Mouse (Mus musculus) lung, embryonic 14.5 days (tissue): Measurements from ENCODE around the gene Igsf8. TPM values are rescaled to one million over a fixed set of nuclear protein-coding genes. Genes with fewer than 3 reads are reported as not detected.
A peak's percentile ranks its signal among the peaks of the same experiment; 100 is the strongest.

ENCODE experiments used
- ATAC-seq: fragments of 200-750 bp; cut with Nextera tagmentation; 2 replicates; pipeline ENCODE4 v1.8.0; 2017; ENCODE audit warnings: mild to moderate bottlenecking, moderate TSS enrichment, moderate library complexity; ENCODE audit not compliant: insufficient read depth
- DNase-seq: peaks from one replicate; pipeline ENCODE4 v3.0.0-alpha.2; 2015
- H3K27ac ChIP-seq: fragments of 300-500 bp; sonication (generic); 2 replicates; pipeline ENCODE4 v1.5.1; 2014; ENCODE audit warnings: low read depth, mild to moderate bottlenecking, moderate library complexity
- H3K27me3 ChIP-seq: fragments of 300-500 bp; sonication (generic); 2 replicates; pipeline ENCODE4 v1.6.1; 2014; ENCODE audit warnings: low read length, control low read depth; ENCODE audit not compliant: insufficient read depth
- H3K36me3 ChIP-seq: fragments of 300-500 bp; sonication (generic); 2 replicates; pipeline ENCODE4 v1.6.1; 2014; ENCODE audit warnings: control low read depth; ENCODE audit not compliant: insufficient read depth
- H3K4me1 ChIP-seq: fragments of 300-500 bp; sonication (generic); 2 replicates; pipeline ENCODE4 v1.6.1; 2014; ENCODE audit warnings: antibody characterized with exemption, control low read depth; ENCODE audit not compliant: insufficient read depth
- H3K4me2 ChIP-seq: fragments of 300-500 bp; sonication (generic); 2 replicates; pipeline ENCODE4 v1.6.1; 2014; ENCODE audit warnings: mild to moderate bottlenecking
- H3K4me3 ChIP-seq: fragments of 300-500 bp; sonication (generic); 2 replicates; pipeline ENCODE4 v1.5.1; 2014; ENCODE audit warnings: low read depth, low read length
- H3K9ac ChIP-seq: fragments of 300-500 bp; sonication (generic); 2 replicates; pipeline ENCODE4 v1.6.1; 2014
- H3K9me3 ChIP-seq: fragments of 300-500 bp; sonication (generic); 2 replicates; pipeline ENCODE4 v1.6.1; 2016; ENCODE audit warnings: low read depth, low read length, control low read depth
- CTCF ChIP-seq: IDR thresholded peaks from 2 replicates; pipeline ENCODE4 v1.5.1; 2016; ENCODE audit warnings: antibody characterized with exemption, low read depth
- WGBS: fragments of 180-500 bp; shearing (Covaris S2); extraction: QIAGEN DNeasy Blood & Tissue Kit; methylation state at CpG from one replicate; pipeline ENCODE4 v1.1.7; 2014; 5-methylcytosine and 5-hydroxymethylcytosine counted together
- polyA plus RNA-seq: library from polyadenylated mRNA; unstranded; fragments of >200 nt; fragmentation: Nextera tagmentation; extraction: Ambion mirVana; gene quantifications from 2 replicates; pipeline ENCODE4 v1.2.1, GENCODE M21; 2014

The Igsf8 gene
- polyA plus RNA-seq, 1 experiment from 2014 or later = 47.8 TPM

DNA sequence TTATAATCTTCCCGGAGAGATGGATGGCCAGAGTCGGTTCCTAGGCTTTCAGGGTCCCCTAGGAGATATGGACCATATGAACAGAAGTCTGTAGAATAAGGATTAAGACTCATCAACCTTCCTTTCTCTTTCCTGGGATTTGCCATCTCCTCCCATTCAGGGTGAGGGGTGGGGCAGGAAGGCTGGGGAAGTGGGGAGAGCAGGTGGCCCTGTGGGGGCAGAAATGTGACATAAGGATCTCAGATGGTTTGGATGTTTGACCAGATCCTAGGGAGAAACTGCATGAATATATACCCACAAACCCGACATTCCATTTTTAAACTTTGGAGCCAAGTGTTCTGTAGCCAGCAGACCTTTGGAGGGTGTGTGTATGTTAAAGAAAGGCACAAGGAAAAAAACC is 66.6 kb downstream of the Igsf8 start:
- H3K36me3 ChIP-seq = no peaks in the 10 kb centered on the region
- TF ChIP-seq CTCF = no peak
- H3K27me3 ChIP-seq = peaks cover 54% of the 10 kb centered on the region
- ATAC-seq = no peak
- no peak overlapping the region for H3K4me2 ChIP-seq
- H3K27ac ChIP-seq = no peak overlapping the region
- 74% methylated on average over 3 of the region's 3 CpGs for WGBS
- H3K4me1 ChIP-seq = no peaks in the 10 kb centered on the region
- H3K9ac ChIP-seq = no peak overlapping the region
- DNase-seq = no peak
- no peak overlapping the region for H3K4me3 ChIP-seq
- H3K9me3 ChIP-seq = no peaks in the 10 kb centered on the region; the same call in 1 of the 2 replicates

DNA sequence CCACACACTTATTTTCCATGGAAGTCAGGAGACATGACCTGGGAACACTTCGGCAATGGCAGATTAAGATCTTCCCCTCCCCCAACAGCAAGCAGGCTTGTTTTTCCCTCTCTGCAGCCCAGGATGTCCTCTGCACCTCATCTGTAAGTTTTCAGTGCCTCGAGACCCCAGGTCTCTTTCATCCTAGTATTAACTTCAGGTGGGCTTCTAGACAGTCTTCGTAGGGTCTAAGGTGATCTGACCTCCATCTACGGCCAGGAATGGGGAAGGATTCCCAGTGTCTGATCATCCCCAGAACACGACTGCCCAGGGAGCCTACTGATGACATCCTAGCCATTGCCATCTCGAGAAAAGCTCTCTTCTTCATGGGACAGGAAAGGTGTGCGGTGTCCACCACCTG is 67.0 kb downstream of the Igsf8 start:
- Histone ChIP-seq H3K27me3 (peaks cover 54% of the 10 kb centered on the region), H3K36me3 (no peaks in the 10 kb centered on the region), H3K9ac (no peak overlapping the region), H3K27ac (no peak overlapping the region), H3K9me3 (no peaks in the 10 kb centered on the region; the same call in 1 of the 2 replicates), H3K4me2 (no peak overlapping the region), H3K4me3 (no peak overlapping the region), H3K4me1 (no peaks in the 10 kb centered on the region)
- 72% methylated on average over 7 of the region's 7 CpGs for whole genome bisulfite sequencing
- no peak for TF ChIP-seq CTCF
- DNase-seq (no peak), ATAC-seq (no peak)

DNA sequence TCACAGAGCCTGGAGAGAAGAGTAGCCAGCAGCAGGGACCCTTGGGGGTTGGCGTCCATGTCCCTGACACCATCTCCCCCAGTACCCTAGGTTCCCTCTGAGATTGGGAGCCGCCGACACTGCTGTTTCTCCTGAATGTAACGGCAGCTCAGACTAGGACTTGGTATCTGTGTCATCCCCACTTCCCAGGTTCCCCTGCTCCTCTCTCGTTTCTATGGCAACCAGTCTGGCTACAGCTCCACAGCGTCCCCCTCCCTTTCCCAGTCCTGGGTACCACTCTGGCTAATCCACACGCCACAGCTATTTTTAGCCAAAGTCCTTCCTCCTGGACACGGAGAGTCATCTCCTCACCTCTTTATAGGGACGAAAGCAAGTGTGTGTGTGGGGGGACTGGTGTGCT is 67.7 kb downstream of the Igsf8 start, which contains the start of gene Kcnj9:
Gene Kcnj9, minus strand, starts transcription at position 188 of the 400 bp plus-strand sequence.
- 26% methylated on average over 9 of the region's 9 CpGs for WGBS
- no peaks in the 10 kb centered on the region for H3K36me3 ChIP-seq
- H3K9me3 ChIP-seq = no peaks in the 10 kb centered on the region; the same call in 1 of the 2 replicates
- no peaks in the 10 kb centered on the region for H3K4me1 ChIP-seq
- H3K27ac ChIP-seq = no peak within 1 kb of the TSS
- no peak for ATAC-seq
- no peak within 1 kb of the TSS for H3K4me2 ChIP-seq
- no peak within 1 kb of the TSS for H3K9ac ChIP-seq
- peaks cover 54% of the 10 kb centered on the region for H3K27me3 ChIP-seq
- no peak for TF ChIP-seq CTCF
- H3K4me3 ChIP-seq = no peak within 1 kb of the TSS
- no peak for DNase-seq

DNA sequence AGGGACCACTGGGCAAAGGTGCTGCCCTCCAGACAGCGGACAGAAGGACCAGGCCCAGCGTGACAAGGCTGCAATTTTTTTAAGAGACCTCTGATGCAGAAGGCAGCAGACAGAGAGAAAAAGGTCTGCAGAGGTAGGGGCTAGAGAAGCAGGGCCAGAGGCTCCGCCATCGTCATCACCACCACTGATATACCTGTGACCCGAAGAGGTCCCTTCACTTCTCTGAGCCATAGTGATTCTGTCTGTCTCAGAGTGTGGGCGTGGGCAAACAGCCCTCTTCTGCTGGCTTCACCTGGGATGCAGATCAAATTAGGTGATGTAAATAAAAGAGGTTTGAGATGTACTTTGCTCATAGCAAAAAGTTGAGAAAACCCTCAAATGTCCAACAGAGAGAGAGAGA is 68.2 kb downstream of the Igsf8 start:
- no peak for ATAC-seq
- Histone ChIP-seq H3K9ac (no peak overlapping the region), H3K4me3 (no peak overlapping the region), H3K36me3 (no peaks in the 10 kb centered on the region), H3K9me3 (no peaks in the 10 kb centered on the region; the same call in 1 of the 2 replicates), H3K27ac (no peak overlapping the region), H3K4me1 (no peaks in the 10 kb centered on the region), H3K4me2 (no peak overlapping the region), H3K27me3 (peaks cover 54% of the 10 kb centered on the region)
- WGBS = 71% methylated on average over 6 of the region's 6 CpGs
- no peak for TF ChIP-seq CTCF
- DNase-seq = no peak

DNA sequence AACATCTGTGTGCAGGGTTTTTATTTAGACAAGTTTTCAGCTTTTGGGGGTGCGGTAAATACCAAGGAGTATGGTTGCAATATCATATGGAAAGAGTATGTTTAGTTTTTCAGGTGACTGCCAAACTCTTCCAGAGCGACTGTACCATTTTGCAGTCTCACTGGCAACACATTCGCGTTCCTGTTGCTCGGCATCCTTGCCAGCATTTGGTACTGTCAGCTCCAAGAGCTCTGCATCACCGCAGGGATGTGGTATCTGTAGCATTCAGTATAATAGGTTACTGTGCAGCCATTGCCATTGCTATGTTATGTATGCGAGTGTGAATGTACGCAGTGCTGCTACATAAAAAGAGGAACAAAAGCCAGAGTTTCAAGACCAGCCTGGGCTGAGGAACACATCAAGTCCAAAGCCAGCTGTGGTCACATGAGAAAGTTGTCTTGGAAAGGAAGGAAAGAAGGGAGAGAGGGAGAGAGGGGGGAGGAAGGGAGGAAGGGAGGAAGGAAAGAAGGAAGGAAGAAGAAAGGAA is 70.0 kb downstream of the Igsf8 start:
- H3K9ac ChIP-seq = no peak overlapping the region
- TF ChIP-seq CTCF = no peak
- WGBS = 71% methylated on average over 8 of the region's 8 CpGs
- H3K9me3 ChIP-seq = no peaks in the 10 kb centered on the region; the same call in 1 of the 2 replicates
- DNase-seq (no peak), ATAC-seq (no peak)
- H3K4me3 ChIP-seq = no peak overlapping the region
- no peak overlapping the region for H3K27ac ChIP-seq
- H3K27me3 ChIP-seq = peaks cover 43% of the 10 kb centered on the region
- H3K36me3 ChIP-seq = no peaks in the 10 kb centered on the region
- no peaks in the 10 kb centered on the region for H3K4me1 ChIP-seq
- H3K4me2 ChIP-seq = no peak overlapping the region

DNA sequence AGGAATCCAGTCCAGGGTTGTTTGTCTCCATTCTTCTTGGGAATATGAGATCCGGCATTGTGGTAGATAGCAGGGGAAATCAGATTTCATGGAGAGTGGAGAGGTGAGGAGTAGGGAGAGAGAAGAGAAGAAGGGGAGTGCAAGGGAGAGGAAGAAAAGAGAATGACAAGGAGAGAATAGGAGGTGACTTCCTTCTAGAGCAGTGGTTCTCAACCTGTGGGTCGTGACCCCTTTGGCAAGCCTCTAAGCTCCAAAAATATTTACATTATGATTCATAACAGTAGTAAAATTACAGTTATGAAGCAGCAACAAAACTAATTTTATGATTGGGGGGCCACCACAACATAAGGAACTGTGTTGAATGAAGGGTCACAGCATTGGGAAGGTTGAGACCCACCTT is 71.5 kb downstream of the Igsf8 start:
- no peak overlapping the region for H3K4me2 ChIP-seq
- 75% methylated on average over 2 of the region's 2 CpGs for WGBS
- DNase-seq (no peak), ATAC-seq (no peak)
- no peak overlapping the region for H3K9ac ChIP-seq
- H3K36me3 ChIP-seq = no peaks in the 10 kb centered on the region
- TF ChIP-seq CTCF = no peak
- no peaks in the 10 kb centered on the region for H3K4me1 ChIP-seq
- H3K9me3 ChIP-seq = no peaks in the 10 kb centered on the region
- peaks cover 28% of the 10 kb centered on the region for H3K27me3 ChIP-seq
- no peak overlapping the region for H3K27ac ChIP-seq
- no peak overlapping the region for H3K4me3 ChIP-seq

DNA sequence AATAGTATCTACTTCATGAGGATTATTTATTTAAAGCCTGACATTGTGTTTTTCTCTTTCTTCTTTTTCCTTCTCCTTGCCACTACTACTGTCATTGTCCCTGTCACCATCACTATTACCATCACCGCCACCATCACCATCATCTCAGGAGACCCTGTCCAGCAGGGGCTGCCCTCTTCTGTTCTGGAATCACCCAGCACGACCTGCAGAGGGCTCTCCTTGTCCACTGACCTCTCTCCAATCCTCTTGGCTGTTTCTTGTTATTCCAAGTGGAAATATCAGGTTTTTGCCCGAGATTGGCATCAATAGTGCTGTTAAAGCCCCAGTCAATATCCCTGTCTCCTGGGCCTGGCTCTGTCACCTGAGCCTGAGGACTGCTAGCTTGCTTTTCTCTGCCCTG is 72.1 kb downstream of the Igsf8 start:
- Histone ChIP-seq H3K9me3 (no peaks in the 10 kb centered on the region), H3K36me3 (no peaks in the 10 kb centered on the region), H3K27me3 (peaks cover 23% of the 10 kb centered on the region), H3K4me3 (no peak overlapping the region), H3K27ac (no peak overlapping the region), H3K4me2 (no peak overlapping the region), H3K9ac (no peak overlapping the region), H3K4me1 (no peaks in the 10 kb centered on the region)
- WGBS = 18% methylated on average over 3 of the region's 3 CpGs
- no peak for DNase-seq
- TF ChIP-seq CTCF = peak; percentile 59
- peak; percentile 47; the same call in 1 of the 2 replicates for ATAC-seq
